Mouse (Mus musculus): Measurements from ENCODE around the gene Tada2b. TPM values are rescaled to one million over a fixed set of nuclear protein-coding genes. Genes with fewer than 3 reads are reported as not detected.

The Tada2b gene
- polyA plus RNA-seq, 1 experiment from 2014 or later = 2.1 TPM

- Histone ChIP-seq H3K4me2 (no peak overlapping the region), H3K36me3 (no peaks in the 10 kb centered on the region), H3K27ac (no peak overlapping the region), H3K9me3 (no peaks in the 10 kb centered on the region), H3K9ac (no peak overlapping the region), H3K4me1 (peaks cover 5% of the 10 kb centered on the region; the same call in 1 of the 2 replicates), H3K4me3 (no peak overlapping the region), H3K27me3 (no peaks in the 10 kb centered on the region)
- WGBS = 69% methylated on average over 9 of the region's 9 CpGs
- no peak for ATAC-seq (ENCODE audit: insufficient number of reproducible peaks, low FRiP score, low TSS enrichment, low read depth)
These were observed 49.6 kb downstream of the Tada2b start for GRCm38 (mm10) chr5:36434398-36434967.

GRCm38 (mm10) chr5:36431711-36432110 is 52.4 kb downstream of the Tada2b start:
- H3K4me1 ChIP-seq = peaks cover 9% of the 10 kb centered on the region
- WGBS = 72% methylated on average over 2 of the region's 2 CpGs
- H3K27me3 ChIP-seq = no peaks in the 10 kb centered on the region
- H3K4me3 ChIP-seq = no peak overlapping the region
- ATAC-seq (ENCODE audit: insufficient number of reproducible peaks, low FRiP score, low TSS enrichment, low read depth) = no peak
- no peak overlapping the region for H3K9ac ChIP-seq
- H3K4me2 ChIP-seq = no peak overlapping the region
- no peaks in the 10 kb centered on the region for H3K36me3 ChIP-seq
- H3K9me3 ChIP-seq = no peaks in the 10 kb centered on the region
- no peak overlapping the region for H3K27ac ChIP-seq

- Histone ChIP-seq H3K4me2 (no peak overlapping the region), H3K27ac (no peak overlapping the region), H3K36me3 (no peaks in the 10 kb centered on the region), H3K9ac (no peak overlapping the region), H3K4me3 (no peak overlapping the region), H3K9me3 (no peaks in the 10 kb centered on the region), H3K27me3 (no peaks in the 10 kb centered on the region), H3K4me1 (peaks cover 9% of the 10 kb centered on the region)
- no peak for ATAC-seq (ENCODE audit: insufficient number of reproducible peaks, low FRiP score, low TSS enrichment, low read depth)
- WGBS = 80% methylated on average over 3 of the region's 3 CpGs
These were observed 54.5 kb downstream of the Tada2b start for GRCm38 (mm10) chr5:36429551-36429950.

DNA sequence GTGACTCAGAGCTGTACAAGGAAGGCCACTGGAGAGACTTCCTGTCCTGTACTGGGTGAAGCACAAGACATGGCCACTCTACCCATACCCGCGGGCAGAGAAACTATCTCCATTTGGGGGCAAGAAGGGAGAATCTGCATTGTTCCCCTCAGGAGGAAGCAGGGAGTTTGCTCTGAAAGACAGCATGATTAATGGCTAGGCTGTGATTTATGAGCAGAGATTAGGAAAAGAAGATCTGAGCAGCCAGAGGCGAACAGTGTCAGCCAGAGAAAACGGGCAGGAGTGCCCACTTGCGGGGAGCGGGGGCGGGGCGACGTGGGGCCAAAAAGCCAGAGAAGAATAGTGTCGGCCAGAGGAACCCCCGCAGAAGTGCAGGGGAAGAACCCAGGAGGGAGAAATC is 56.3 kb downstream of the Tada2b start:
- Histone ChIP-seq H3K4me3 (no peak overlapping the region), H3K9ac (no peak overlapping the region), H3K36me3 (no peaks in the 10 kb centered on the region), H3K9me3 (no peaks in the 10 kb centered on the region), H3K27ac (no peak overlapping the region), H3K4me1 (peaks cover 9% of the 10 kb centered on the region), H3K4me2 (no peak overlapping the region), H3K27me3 (no peaks in the 10 kb centered on the region)
- 28% methylated on average over 11 of the region's 11 CpGs for WGBS
- no peak for ATAC-seq (ENCODE audit: insufficient number of reproducible peaks, low FRiP score, low TSS enrichment, low read depth)

DNA sequence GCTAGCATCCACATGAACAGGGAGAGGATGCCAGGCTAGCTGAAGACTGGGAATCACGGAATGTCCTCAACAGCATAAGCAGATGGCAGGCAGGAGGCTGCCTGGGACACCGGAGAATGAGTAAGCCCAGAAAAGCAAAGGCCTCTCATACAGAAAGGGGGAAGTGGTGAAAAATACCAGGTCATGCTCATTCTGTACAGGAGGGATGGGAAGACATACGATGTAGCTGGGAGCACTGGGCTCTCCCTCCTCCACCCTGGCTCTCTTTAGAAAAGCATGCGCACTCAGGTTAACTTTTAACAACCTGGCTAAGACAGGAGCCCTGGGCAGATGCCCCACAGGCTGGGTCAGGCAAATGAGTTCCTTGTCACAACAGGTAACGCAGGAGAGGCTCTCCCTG is 57.7 kb downstream of the Tada2b start:
- H3K4me2 ChIP-seq = no peak overlapping the region
- 63% methylated on average over 5 of the region's 5 CpGs for WGBS
- H3K4me1 ChIP-seq = peaks cover 9% of the 10 kb centered on the region
- no peak for ATAC-seq (ENCODE audit: insufficient number of reproducible peaks, low FRiP score, low TSS enrichment, low read depth)
- H3K36me3 ChIP-seq = no peaks in the 10 kb centered on the region
- H3K9me3 ChIP-seq = no peaks in the 10 kb centered on the region
- no peak overlapping the region for H3K27ac ChIP-seq
- no peak overlapping the region for H3K4me3 ChIP-seq
- H3K9ac ChIP-seq = no peak overlapping the region
- no peaks in the 10 kb centered on the region for H3K27me3 ChIP-seq

DNA sequence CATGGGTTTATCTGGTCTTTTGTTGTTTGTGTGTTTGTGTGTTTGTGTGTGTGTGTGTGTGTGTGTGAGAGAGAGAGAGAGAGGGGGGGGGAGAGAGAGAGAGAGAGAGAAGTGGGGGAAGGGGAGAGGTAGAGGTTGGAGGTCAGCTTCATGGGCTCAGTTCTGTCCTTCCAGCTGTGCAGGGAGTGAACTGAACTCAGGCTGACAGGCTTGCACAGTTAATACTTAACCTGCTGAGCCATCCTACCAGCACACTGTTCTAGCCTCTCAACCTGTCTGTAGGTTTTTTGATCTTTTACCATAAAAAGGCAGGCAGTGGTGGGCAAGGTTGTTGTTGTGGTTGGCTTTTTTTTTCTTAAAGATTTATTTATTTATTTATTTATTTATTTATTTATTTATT is 59.4 kb downstream of the Tada2b start:
- no peaks in the 10 kb centered on the region for H3K27me3 ChIP-seq

More for the DNA sequence above, 59.4 kb downstream of the Tada2b start:
- ATAC-seq (ENCODE audit: insufficient number of reproducible peaks, low FRiP score, low TSS enrichment, low read depth) = no peak
- Histone ChIP-seq H3K9me3 (no peaks in the 10 kb centered on the region), H3K36me3 (no peaks in the 10 kb centered on the region), H3K4me3 (no peak overlapping the region), H3K27ac (no peak overlapping the region), H3K4me2 (no peak overlapping the region), H3K9ac (no peak overlapping the region), H3K4me1 (peaks cover 4% of the 10 kb centered on the region)

Other genes with a start within 250 kb of the Tada2b start
- 25.4 and 26.6 TPM in 2 replicates for gene Sorcs2, start 86.1 kb downstream of the Tada2b start, polyA plus RNA-seq (2015; fragmentation: Nextera tagmentation; extraction: Ambion mirVana)
- gene Grpel1, start 19.3 kb downstream of the Tada2b start, polyA plus RNA-seq (2015; fragmentation: Nextera tagmentation; extraction: Ambion mirVana) = 48.8 and 52.7 TPM in 2 replicates
- gene Ccdc96, start 303 bp upstream of the Tada2b start, polyA plus RNA-seq (2015; fragmentation: Nextera tagmentation; extraction: Ambion mirVana) = 0.10 and 0.14 TPM in 2 replicates
- gene Tbc1d14, start 109.0 kb upstream of the Tada2b start, polyA plus RNA-seq (2015; fragmentation: Nextera tagmentation; extraction: Ambion mirVana) = 38.2 and 40.1 TPM in 2 replicates
- 16.6 and 17.9 TPM in 2 replicates for gene D5Ertd579e, start 211.7 kb upstream of the Tada2b start, polyA plus RNA-seq (2015; fragmentation: Nextera tagmentation; extraction: Ambion mirVana)

Data from limb, embryonic 15.5 days (tissue).